Mouse (Mus musculus) activated CD4-positive, CD25-positive, alpha-beta regulatory T cell, adult 4 months (primary cell): Measurements from ENCODE around the gene Pomgnt2. TPM values are rescaled to one million over a fixed set of nuclear protein-coding genes. Genes with fewer than 3 reads are reported as not detected.
"Not testable (repeated sequence)": the region's sequence is repeated elsewhere in the genome, so short reads cannot be mapped to it uniquely, and the experiment has no call there.

Source experiments
- ATAC-seq: one replicate; pipeline ENCODE4 v1.8.0; 2017
- polyA plus RNA-seq, 2 experiments: library from polyadenylated mRNA; unstranded; fragments of 100-300 nt; shearing (Covaris generic); gene quantifications; one replicate each; pipeline ENCODE4 v1.2.1; 2017

Pomgnt2 gene
- not detected for polyA plus RNA-seq

DNA sequence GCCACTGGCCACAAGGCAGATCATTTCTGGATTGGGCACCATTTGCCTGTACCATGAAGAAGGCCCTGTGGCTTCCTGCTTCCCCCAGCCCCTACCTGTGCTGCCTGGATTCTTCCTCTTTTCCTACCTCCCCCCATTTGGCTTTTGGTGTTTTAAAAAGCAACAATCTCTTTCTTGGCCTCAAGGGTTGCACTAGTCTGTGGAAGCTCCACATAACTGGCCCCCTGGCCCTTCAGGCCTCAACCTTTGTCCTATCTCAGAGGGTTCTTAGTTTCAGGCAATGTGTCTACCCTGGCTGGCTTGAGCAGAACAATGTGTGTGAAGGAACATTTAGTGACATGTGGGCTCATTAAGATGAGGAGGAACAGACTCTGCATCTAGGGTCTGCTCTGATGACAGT is at the start of gene Pomgnt2:
Gene Pomgnt2 (minus strand): TSS at position 101 of the 400 bp plus-strand sequence.
- ATAC-seq = no peak

DNA sequence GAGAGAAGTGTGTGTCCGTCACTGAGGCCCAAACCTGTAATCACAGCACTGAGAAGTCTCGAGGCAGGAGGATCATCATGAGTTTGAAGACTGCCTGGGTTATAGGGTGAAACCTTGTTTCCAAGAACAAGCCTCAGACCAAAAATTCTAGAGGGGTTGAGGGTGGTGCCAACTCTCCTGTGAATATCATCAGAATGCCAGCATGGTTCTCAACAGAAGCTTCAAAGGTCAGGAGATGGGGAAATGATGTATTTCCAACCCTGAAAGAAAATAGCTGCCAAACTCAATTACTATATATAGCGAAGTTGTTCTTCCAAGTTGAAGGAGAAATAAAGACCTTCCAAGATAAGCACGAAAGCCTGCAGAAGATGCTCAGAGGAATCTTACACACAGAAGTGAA is 42.9 kb upstream of the Pomgnt2 start:
- ATAC-seq = no peak

DNA sequence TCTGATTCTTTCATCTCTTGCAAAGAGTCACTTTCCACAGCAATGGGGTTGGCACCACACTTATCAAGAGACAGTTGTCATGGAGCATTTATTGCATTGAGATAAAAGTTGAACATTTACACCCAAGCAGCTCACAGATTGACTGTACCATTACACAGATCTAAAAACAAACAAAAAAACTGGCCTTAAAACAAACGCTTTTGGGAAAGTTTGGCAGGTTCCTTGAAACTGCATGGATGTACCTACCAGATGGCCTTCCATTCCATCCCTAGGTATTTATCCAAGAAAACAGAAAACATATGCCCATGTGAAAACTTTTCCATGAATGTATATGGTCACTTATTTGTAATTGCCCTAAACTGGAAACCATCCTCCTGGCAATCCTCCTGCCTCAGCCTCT is 41.7 kb upstream of the Pomgnt2 start:
- ATAC-seq = no peak

DNA sequence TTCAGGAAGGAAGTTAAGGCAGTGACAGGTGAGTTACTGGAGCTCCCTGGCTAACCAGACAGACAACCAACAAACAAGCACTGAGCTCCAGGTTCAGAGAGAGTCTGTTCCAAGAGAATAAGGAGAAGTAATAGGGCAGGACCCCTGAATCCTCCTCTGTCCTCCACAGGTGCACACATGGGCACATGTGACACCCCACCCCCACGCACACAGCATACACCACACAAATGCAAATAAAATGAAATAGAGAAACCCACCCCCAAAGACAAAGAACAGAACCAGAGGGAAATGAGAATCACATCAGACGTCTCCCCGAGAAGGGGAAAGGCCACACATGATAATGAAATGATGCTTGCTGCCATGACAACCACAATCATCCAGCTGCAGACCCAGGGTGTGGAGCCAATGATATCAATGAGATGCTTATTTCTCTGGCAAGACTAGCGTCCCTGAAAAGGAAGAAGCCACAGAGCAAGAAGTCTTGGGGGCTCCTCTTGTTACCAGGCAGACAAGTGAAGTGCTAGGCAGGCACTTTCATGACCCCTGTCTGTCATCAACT is 39.7 kb upstream of the Pomgnt2 start:
- no peak for ATAC-seq

DNA sequence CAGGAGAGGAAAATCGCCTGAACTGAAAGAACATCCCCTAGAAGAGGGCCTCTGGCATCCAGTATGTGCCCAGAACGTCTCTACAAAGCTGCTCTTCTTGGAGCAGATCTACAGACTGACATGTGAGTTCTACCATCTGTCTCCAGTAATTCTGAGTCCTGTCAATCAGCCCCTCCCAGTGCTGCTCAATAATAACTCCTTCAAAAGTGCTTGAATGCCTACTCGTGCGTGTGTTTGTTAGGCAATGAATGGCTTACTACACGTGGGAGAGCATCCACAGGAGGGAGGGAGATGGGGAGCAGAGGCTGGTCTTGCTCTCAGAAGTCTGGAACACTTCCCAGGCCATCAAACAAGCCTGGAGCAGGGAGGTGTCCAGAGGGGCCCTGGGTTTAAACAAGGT is 38.9 kb upstream of the Pomgnt2 start:
- ATAC-seq = no peak

DNA sequence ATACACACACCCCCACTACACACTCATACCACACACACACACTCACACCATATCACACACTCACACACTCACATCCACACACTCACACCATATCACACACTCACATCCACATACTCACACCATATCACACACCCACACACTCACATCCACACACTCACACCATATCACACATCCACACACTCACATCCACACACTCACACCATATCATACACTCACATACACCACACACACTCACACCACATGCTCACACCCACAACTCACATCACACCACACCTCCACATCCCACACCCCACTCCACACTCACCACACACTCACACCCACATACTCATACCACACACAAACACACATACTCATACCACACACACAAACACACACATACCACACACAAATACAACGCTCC is 38.0 kb upstream of the Pomgnt2 start:
- no peak for ATAC-seq

DNA sequence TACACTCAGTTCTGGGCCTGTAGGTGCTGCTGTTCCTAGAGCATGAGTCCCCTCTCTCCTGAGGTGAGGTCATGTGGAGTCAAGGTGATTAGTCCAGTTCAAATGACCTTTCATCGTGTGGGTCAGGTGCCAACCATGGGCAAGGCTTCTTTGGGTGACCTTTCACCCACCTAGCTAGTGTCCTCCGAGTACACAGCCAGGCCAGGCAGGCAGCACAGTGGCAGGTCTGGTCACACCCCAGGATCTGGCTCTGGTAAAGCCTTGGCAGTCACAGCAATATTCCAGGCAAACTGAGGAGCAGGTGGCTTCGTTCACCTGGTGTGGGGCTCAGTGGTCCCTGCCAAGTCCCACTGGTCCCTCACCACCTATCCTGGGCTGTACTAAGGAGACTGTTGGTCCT is 35.2 kb upstream of the Pomgnt2 start:
- no peak for ATAC-seq

DNA sequence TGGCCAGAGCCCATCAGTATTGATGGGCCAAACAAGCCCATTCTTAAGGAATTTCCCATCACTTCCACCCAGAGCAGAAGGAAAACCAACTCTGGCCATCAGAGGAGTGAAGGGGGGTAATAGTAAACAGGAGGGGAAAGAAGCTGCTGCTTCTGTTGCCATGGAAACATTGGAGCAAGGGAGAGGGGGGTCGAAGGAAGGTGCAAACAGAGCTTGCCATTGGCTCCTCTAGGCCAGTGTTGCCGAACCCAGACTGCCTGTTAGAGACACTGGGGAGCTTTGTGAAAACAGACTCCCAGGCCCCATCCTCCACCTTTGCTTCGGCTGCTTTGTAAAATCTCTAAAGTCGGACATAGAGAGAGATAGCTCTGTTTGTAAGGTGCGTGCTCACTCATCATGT is 33.8 kb upstream of the Pomgnt2 start:
- ATAC-seq = no peak

DNA sequence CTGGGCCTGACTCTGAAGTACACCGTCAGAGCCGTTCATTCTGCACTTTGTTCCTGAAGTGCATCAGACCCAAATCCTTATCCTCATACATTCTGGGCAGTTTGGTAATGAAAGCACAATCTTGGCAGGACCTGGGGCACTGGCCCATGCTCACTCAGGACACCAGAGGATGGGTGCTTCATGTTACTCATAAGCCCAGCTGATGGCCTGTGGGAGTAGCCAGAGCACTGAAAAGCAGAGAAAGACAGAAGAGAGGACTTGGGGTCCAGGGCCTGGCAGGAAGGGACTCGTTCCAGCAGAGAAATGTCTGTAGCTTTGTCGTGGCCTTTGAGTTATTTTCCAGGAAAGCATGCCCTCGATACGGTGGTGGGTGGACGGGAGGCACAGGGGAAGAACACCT is 32.9 kb upstream of the Pomgnt2 start:
- ATAC-seq = no peak

DNA sequence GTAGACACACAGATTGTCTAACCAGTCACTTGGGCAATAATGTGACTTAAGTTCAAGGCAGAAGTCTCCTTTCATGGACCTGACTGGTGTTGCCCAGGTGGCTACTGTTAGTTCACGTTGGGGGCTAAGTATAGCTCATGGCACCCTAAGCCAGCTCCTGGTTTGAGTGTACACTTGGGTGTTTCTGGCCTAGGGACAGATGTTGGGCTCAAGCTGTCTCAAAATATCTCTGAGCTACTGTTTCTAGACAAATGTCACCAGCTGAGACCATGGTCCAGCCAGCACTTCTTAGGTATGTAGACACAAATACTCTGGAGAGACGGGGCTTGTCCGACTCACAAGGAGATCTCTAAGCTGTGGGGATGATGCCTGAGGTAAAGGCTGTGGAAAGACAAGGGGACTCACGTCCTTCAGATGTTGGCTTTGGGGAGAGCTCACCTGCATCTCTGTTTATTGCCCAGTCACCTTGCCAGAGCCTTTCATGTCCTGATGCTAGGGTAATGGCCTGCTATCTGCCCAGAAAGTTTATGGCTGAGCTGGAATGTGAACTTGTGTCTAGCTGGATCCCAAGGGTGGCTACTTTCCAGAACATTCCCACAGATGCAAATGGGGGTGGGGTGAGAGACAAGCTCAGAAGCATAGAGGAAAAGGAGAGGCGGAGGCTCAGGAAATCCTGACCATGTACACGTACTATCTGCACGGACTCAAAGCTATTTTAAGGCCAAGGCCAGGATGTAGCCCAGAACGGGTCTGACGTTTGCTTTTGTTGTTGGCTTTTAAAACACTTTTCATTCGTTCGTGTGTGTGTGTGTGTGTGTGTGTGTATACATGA is 31.2 kb upstream of the Pomgnt2 start:
- no peak for ATAC-seq

DNA sequence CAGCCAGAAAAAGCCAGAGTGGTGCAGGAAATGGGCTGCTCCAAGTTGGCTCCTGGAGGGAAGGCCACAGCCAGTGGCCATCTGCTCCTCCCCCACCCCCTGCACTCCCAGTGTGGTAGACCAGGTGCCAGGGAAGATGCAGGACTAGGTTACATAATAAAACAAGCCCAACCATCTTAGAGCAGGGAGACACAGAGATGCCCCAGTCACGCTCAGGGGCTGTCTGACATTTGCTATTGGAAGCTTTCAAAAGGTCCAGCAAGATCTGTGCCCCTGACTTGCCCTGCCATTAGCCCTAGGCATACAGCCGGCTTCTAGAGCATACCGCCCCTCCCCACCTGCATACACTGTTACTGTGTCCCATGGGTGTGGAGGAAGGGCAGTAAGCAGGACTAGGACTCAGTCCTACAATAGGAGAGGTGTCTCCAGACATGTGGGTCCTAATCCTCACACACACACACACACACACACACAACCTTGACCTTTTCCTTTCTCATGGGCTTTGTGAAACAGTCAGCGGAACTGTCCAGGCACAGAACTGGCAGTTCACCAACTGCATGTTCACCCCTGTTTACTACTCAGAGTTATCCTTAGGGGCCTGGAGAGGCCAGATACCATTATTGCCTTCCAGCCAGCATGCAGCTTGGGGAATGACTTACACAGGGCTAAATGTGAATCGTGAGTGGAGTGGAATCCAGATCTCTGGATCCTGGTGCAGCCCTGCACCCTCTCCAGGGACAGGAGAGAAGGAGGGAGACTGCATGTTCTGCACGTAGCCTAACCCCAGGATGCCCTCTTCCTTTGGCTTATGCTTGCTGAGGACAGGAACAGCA is 30.4 kb upstream of the Pomgnt2 start:
- no peak for ATAC-seq

DNA sequence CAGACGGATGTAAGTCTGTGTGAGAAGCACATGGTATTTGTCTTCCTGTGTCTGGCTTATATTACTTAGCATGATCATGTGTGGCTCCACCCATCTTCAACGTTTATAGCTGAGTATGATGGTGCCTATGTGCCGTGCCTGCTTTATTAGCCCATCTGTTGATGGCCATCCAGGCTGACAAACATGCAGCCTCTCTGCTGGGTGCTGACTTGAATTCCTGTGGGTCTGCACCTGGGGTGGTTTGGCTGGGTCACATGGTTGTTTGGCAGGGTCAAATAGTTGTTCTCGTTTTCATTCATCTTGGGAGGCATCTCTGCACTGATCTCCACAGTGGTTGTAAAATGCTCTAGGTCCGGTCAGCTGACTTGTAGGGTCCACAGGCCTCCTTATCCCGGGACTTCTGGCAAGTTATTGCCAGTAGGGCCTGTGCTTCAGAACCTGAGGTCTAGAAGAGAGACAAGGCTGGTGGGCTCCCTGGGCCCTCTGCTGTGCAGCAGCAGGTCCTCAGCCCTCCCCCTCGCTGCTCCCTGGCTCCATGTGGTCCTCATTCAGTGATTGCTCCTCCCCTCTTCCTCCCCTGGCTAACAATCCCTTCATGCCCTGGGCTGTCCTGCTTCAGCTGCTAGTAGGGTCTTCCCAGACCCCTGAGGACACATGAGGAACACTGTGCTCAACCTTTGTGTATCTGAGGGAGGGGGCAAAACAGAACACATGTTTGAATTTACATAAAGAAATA is 29.1 kb upstream of the Pomgnt2 start:
- ATAC-seq = no peak

DNA sequence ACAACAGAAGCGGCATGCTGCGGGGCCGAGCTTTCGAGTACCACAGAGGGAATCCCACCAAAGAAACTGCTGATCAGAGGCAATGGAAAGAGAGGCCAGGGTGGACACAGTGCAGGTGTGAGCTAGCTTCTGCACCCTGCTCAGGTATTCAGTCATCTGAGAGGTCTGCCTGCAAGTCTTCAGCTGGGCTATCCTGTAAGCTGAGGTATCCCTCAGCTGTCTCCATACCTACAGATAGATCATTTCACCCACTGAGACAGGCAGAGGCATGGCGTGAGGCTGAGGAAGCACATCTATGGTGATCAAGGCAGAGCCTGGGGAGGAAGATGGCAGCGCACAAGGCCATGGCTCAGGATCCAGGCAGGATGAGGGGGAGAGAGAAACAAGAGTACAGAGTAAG is 27.5 kb upstream of the Pomgnt2 start:
- no peak for ATAC-seq

DNA sequence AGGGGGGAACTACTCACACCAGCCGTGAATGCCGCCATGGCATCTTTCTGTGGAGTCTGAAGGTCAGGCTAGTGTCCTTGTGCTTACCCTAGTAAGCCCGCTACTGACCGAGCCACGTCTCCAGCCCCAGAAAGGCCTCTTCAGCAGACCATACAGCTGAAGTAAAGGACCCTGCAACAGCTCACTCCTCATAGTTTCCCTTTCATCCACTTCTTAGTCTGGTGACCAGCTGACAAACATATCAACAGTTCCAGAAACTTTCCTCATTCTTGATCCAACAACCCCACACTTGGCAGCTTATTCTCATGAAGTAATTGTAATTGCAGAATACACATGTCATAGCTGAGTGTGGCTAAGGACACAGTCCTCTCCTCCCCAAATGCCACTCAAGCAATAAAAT is 27.0 kb upstream of the Pomgnt2 start:
- ATAC-seq = no peak

DNA sequence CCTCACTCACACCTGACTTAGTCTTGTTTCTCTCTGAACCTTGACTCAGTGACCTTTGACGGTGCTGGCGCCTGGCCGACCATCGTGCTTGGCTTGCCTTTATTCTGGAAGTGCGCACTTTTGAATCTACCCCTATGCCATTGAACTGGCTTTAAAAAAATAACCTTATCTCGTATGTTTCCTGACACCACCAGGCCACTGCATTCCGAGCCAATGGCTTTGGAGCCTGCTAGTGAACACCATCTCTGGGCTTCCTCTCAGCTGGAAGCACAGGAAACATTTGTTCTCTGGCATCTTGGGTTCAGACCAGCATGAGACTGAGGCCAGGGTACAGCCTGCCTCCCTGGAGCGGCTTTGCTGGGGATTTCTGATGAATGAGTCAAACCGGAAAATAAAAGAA is 25.9 kb upstream of the Pomgnt2 start:
- ATAC-seq = no peak

DNA sequence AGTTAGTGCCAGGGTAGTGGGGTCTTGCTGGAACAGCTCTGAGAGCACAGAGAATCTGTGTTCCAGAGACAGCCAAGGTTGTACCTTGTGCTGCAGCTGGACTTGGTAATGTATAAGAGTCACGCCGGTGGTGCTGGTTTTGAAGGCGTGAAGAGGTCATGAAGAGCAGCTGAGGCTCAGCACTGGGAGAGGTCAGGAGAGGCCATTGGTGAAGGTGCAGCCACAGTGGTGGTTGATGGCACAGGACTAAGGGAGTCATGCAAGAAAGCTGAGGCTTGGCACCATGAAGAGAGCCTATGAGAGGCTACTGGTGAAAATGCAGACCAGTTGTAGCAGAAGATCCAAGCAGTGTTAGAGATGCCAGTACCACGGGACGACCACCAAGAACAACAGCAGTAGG is 24.7 kb upstream of the Pomgnt2 start:
- no peak for ATAC-seq

DNA sequence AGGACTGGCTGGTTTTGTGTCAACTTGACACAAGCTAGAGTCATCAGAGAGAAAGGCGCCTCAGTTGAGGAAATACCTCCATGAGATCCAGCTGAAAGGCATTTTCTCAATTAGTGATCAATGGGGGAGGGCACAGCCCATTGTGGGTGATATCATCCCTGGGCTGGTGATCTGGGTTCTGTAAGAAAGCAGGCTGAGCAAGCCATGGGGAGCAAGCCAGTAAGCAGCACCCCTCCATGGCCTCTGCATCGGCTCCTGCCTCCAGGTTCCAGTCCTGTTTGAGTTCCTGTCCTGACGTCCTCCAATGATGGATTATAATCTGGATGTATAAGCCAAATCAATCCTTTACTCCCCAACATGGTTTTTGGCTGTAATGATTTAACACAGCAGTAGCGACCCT is 24.3 kb upstream of the Pomgnt2 start:
- not testable (repeated sequence) for ATAC-seq

DNA sequence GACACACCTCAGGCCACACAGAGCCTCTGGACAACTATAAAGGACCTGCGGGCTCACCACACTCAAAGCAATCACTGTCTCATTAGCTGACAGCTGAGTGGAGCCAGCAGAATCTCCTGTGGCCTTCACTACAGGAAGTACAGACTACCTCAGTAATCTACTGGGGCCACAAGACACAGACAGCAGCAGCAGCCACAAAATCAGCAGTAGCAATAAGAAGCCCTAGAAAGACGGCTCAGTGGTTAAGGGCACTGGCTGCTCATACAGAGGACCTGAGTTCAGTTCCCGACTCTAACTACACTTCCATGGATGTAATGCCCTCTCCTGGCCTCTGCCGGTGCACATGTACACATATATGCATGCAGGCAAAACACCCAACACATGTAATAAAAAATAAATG is 23.4 kb upstream of the Pomgnt2 start:
- no peak for ATAC-seq

DNA sequence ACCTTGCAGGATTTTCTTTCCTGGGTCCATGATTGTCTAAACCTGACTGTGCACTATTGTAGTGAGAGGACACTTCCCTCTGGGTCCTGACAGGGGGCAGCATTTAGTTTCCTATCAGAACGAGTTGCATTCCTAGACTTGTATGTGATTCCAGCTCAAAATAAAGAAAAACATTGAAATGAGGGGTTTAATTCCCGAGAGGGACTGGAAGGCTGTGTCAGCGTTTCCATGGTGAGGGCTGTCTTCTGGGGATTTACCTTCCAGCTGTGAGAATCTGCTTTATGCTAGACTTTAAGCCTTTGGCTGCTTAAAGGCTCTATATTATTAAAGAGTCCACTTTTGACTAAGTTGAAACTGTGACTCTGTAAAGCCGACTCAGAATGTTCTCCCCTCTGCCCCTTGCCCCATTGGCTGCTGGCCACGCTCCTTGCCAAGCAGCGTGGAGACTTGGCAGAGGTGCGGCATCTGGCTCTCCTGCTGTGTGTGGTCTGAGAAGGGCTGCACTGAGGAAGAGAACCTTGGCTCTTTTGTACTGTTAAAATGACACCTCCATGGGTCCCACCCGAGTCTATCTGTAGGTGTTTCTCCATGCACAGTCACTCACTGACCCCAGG is 22.0 kb upstream of the Pomgnt2 start:
- ATAC-seq = no peak

DNA sequence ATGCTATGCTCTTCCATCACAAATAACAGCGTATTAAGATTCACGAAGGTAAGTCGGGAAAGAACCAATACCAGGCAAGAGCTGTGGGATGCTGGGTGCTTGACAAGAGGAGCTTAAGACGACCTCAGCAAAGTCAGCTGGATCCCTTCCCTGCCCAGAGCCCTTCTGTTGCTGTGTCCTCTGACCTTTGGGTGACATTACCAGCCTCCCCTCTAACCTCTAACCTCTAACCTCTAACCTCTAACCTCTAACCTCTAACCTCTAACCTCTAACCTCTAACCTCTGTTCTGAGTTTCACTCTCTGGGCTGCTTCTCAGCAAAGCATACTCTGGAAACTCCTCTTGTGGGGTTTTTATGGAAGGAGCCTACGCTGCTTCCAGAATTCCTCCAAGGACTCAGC is 21.2 kb upstream of the Pomgnt2 start:
- ATAC-seq = no peak

DNA sequence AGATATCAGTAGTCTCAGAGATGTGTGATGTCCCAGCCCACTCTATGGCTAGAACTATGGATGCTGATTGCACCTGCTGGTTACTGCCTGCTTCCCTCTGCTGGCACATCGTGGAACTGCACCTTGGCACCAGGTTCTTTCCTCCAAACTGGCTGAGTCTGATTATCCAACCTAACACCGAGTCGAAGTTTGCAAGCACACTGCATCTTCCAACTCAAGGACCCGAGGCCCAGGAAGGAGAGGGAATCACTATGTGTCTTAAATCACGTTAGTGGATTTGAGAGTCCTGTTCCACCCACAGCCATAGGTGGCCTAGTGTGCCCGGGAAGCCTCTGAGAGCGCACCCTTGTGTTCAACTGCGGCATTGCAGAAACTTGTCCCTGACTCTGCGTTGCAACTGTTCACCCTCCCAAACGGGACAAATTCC is 17.3 kb upstream of the Pomgnt2 start:
- peak; percentile 43 for ATAC-seq

DNA sequence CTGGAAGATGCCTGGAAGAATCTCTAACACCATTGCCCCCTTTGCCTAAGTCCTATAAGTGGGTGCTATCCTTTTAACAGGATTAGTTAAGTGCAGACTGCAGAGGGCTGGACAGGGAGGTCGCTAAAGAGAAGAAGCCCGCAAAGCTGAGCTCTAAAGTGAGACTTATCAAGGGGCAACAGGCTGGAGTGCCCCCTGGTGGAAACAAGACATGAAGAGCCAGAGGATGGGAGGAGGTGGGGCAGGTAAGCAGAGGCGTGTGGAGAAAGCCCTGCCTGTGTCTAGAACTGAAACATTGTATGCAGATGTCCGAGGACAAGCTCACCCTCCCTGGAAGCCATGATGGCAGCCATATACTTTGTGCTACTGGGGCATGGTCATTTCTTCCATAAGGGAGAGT is 16.7 kb upstream of the Pomgnt2 start:
- ATAC-seq = no peak

DNA sequence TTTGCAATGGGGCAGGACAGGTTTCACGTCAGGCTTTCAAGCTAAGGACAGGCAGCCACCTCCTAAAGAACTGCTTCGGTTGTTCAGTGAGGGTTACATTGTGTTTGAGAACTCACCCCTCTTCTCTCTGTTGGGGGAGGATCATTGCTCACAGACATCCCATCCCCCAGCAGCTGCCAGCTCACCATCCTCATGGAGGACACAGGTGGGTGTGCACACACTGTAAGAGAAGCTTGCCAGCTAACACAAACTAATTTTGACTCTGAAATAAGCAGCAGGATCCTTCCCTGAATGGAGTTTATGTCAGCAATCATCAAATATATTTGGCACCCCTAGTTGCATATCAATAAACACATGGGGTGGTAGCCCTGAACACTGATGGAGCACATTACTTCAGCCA is 15.9 kb upstream of the Pomgnt2 start:
- ATAC-seq = no peak
